Mouse (Mus musculus): Measurements from ENCODE around the gene Gm17581.

Gm17581 gene

GRCm38 (mm10) chr2:155691336-155691722 lies 44.3 kb downstream of the Gm17581 start:
- no peak for DNase-seq (ENCODE audit: low read depth)

- DNase-seq (ENCODE audit: low read depth), result no peak
Measured at GRCm38 (mm10) chr2:155689211-155689610, 46.5 kb downstream of the Gm17581 start.

GRCm38 (mm10) chr2:155687746-155688145 lies 47.9 kb downstream of the Gm17581 start:
- DNase-seq (ENCODE audit: low read depth), result no peak

- no peak for DNase-seq (ENCODE audit: low read depth)
Measured at GRCm38 (mm10) chr2:155686572-155686971, 49.1 kb downstream of the Gm17581 start.
